Mouse (Mus musculus) heart, postnatal 0 days (tissue): ENCODE results near the gene Lsg1.

Source experiments
- CTCF ChIP-seq: IDR thresholded peaks from 2 replicates; pipeline ENCODE4 v1.5.1; 2016; ENCODE audit warnings: antibody characterized with exemption, control low read depth, low read depth
- EP300 ChIP-seq: IDR thresholded peaks from 2 replicates; pipeline ENCODE4 v1.6.1; 2016; ENCODE audit warnings: antibody characterized with exemption, low read depth

GRCm38 (mm10) chr16:30560601-30561000 lies 26.8 kb downstream of the Lsg1 start:
- TF ChIP-seq CTCF (no peak), EP300 (no peak)
